Mouse (Mus musculus): ENCODE measurements around the gene Akap7. TPM values are rescaled to one million over a fixed set of nuclear protein-coding genes. Genes with fewer than 3 reads are reported as not detected.
"Not testable (repeated sequence)": the region's sequence is repeated elsewhere in the genome, so short reads cannot be mapped to it uniquely, and the experiment has no call there.

Gene Akap7
- polyA plus RNA-seq, 1 experiment from 2014 or later, result 45.6 TPM

DNA sequence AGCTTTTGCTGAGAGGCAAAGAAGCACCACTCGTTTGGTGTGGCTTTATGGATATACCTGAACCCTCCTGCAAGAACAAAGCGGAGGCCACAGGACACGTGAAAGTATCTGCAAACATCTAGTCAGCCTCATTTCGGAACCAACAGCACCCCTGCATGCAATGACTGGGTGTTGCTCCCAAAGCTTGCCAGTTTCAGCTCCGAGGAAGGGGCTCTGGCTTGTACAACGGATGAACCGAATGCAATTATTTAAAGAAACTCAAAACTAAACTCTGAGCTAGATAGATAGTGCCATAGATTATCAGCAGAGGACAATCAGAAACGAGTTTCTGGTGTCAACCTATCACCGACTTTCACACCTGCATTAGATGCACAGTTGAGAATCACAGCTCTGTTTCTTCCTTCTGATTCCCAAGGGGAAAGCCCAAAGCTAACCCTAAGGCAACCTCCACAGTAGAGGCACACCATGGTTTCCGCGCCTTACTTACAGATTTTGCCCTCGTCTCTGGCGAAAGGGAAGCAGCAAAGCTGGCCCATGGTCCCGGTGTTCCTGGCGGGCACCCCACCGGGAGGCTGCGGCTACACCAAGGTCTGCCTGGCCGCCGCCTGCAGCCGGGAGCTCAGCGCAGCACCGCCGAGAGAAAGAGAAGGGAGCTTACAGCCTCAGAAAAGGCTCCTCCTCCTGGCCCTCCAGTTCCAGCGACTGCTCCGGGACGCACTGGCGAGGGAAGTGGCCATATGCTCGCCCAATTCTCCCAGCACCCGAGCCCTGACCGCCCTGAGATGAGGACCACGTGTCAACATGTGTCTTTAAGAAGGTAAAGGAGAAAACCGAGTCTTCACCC is 107.9 kb downstream of the Akap7 start:
- WGBS, result 10% methylated on average over 32 of the region's 32 CpGs
- Histone ChIP-seq H3K9ac (peak overlapping the region; percentile 70), H3K36me3 (no peaks in the 10 kb centered on the region), H3K9me3 (no peaks in the 10 kb centered on the region), H3K27me3 (replicated peaks) (no peaks in the 10 kb centered on the region), H3K27ac (peak overlapping the region; percentile 82), H3K4me2 (replicated peaks) (peak overlapping the region; percentile 78), H3K4me1 (replicated peaks) (peaks cover 7% of the 10 kb centered on the region; the same call in 1 of the 2 replicates), H3K4me3 (replicated peaks) (peak overlapping the region; percentile 51)
- peak; percentile 59 for ATAC-seq

- WGBS, result 56% methylated on average over 12 of the region's 12 CpGs
- ATAC-seq, result peak; percentile 59
- H3K27me3 ChIP-seq (replicated peaks), result no peaks in the 10 kb centered on the region
- peak overlapping the region; percentile 82 for H3K27ac ChIP-seq
- peak overlapping the region; percentile 51 for H3K4me3 ChIP-seq (replicated peaks)
- peak overlapping the region; percentile 78 for H3K4me2 ChIP-seq (replicated peaks)
- no peaks in the 10 kb centered on the region for H3K36me3 ChIP-seq
- peaks cover 7% of the 10 kb centered on the region; the same call in 1 of the 2 replicates for H3K4me1 ChIP-seq (replicated peaks)
- H3K9me3 ChIP-seq, result no peaks in the 10 kb centered on the region
- H3K9ac ChIP-seq, result peak overlapping the region; percentile 39; the same call in 1 of the 2 replicates
Observed at GRCm38 (mm10) chr10:25198575-25198974, 109.1 kb downstream of the Akap7 start.

DNA sequence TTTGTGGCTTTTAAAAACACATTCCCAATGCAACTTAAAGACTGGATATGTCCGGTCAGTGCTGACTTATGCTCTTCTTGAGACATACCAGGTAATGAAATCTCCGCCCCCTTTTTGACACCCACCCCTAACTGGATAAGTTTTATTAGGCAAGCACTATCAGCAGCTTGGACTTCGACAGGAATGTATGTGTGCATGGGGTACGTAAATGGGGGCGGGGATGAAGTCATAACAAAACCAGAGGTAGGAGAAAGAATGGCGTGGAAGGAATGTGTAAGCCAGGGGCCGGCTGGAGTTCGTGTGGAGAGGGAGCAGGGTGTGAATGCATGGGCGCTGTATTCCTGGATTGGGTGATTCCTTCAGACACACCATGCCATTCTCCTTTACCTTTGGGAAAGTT is 109.6 kb downstream of the Akap7 start:
- Histone ChIP-seq H3K4me2 (replicated peaks) (peak overlapping the region; percentile 78), H3K9me3 (no peaks in the 10 kb centered on the region), H3K9ac (peak overlapping the region; percentile 39; the same call in 1 of the 2 replicates), H3K27me3 (replicated peaks) (no peaks in the 10 kb centered on the region), H3K4me3 (replicated peaks) (peak overlapping the region; percentile 51), H3K4me1 (replicated peaks) (peaks cover 7% of the 10 kb centered on the region; the same call in 1 of the 2 replicates), H3K27ac (peak overlapping the region; percentile 82), H3K36me3 (no peaks in the 10 kb centered on the region)
- peak; percentile 78 for ATAC-seq
- WGBS, result 45% methylated on average over 9 of the region's 9 CpGs

DNA sequence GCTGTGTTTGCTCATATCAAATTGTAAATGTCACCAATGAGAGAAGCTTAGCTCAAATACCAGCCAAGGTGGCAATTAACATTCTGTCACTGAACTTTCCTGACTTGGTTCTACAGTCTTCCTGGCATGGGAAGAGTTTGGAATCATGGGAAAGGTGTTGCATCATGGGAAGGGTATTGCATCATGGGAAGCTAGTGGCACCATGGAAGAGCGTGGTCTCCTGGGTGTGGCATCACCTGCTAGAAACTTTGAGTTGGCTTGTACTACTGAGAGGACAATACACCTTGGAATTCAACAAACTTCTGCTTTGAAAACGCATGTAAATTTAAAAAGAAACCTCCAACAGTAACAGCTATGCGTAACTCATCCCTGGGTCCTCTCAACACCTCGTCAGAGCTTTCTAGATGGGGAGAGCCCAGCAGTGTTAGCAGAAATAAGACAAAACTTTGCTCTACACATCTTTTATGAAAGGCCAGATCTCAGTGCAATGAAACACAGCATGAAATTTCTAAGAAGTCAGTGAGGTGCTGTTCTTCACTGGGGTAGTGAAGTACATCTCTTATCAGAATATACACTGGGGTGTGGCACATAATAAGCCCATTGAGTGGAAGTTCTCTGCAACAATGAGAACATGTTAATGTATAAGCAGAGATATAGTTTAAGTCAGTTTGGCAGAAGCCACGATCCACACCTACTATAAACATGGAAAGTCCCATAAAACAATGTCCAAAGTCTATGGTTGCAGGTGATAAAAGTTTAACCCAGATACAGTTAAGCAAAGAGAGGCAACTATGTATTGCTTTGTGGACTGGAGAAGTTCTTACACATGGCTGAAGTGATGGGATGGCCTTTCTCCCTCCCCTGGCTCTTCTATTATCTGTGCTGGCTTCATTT is 115.2 kb downstream of the Akap7 start:
- Histone ChIP-seq H3K4me1 (replicated peaks) (peaks cover 4% of the 10 kb centered on the region; the same call in 1 of the 2 replicates), H3K9ac (no peak overlapping the region), H3K27me3 (replicated peaks) (no peaks in the 10 kb centered on the region), H3K36me3 (no peaks in the 10 kb centered on the region), H3K4me2 (replicated peaks) (peak overlapping the region; percentile 9; the same call in 1 of the 2 replicates), H3K4me3 (replicated peaks) (no peak overlapping the region), H3K27ac (peak overlapping the region; percentile 64), H3K9me3 (no peaks in the 10 kb centered on the region)
- 62% methylated on average over 5 of the region's 5 CpGs for WGBS
- peak; percentile 96 for ATAC-seq

DNA sequence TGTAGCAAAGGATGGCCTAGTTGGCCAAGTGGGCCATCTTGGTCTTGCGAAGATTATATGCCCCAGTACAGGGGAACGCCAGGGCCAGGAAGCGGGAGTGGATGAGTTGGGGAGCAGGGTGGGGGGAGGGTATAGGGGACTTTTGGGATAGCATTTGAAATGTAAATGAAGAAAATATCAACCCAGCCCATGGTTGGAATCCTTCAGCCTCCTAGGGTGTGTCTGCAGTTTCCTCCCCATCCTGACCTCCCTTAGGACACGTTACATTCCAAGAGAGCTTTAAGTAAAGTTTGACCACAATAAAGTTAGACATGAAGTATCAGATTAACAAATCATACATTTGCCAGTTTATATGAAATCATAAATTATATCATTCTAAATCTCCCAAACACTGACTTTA is 116.5 kb downstream of the Akap7 start:
- Histone ChIP-seq H3K27me3 (replicated peaks) (no peaks in the 10 kb centered on the region), H3K36me3 (no peaks in the 10 kb centered on the region), H3K9ac (no peak overlapping the region), H3K4me1 (replicated peaks) (no peaks in the 10 kb centered on the region), H3K9me3 (no peaks in the 10 kb centered on the region), H3K4me2 (replicated peaks) (no peak overlapping the region), H3K27ac (no peak overlapping the region), H3K4me3 (replicated peaks) (no peak overlapping the region)
- WGBS, result 89% methylated on average over 4 of the region's 4 CpGs
- ATAC-seq, result no peak

- 47% methylated on average over 9 of the region's 9 CpGs for WGBS
- not testable (repeated sequence) for H3K9ac ChIP-seq; H3K4me1 ChIP-seq (replicated peaks); H3K4me2 ChIP-seq (replicated peaks); H3K27me3 ChIP-seq (replicated peaks); H3K9me3 ChIP-seq; H3K4me3 ChIP-seq (replicated peaks); H3K36me3 ChIP-seq; ATAC-seq; H3K27ac ChIP-seq
Observed at GRCm38 (mm10) chr10:25186240-25186639, 121.4 kb downstream of the Akap7 start.

- H3K36me3 ChIP-seq, result no peaks in the 10 kb centered on the region
- H3K27me3 ChIP-seq (replicated peaks), result no peaks in the 10 kb centered on the region
- no peak overlapping the region for H3K4me2 ChIP-seq (replicated peaks)
- 88% methylated on average over 4 of the region's 4 CpGs for WGBS
- ATAC-seq, result no peak
- no peak overlapping the region for H3K9ac ChIP-seq
- H3K4me3 ChIP-seq (replicated peaks), result no peak overlapping the region
- H3K9me3 ChIP-seq, result no peaks in the 10 kb centered on the region
- peaks cover 5% of the 10 kb centered on the region; the same call in 1 of the 2 replicates for H3K4me1 ChIP-seq (replicated peaks)
- no peak overlapping the region for H3K27ac ChIP-seq
Observed at GRCm38 (mm10) chr10:25185691-25186090, 122.0 kb downstream of the Akap7 start.

DNA sequence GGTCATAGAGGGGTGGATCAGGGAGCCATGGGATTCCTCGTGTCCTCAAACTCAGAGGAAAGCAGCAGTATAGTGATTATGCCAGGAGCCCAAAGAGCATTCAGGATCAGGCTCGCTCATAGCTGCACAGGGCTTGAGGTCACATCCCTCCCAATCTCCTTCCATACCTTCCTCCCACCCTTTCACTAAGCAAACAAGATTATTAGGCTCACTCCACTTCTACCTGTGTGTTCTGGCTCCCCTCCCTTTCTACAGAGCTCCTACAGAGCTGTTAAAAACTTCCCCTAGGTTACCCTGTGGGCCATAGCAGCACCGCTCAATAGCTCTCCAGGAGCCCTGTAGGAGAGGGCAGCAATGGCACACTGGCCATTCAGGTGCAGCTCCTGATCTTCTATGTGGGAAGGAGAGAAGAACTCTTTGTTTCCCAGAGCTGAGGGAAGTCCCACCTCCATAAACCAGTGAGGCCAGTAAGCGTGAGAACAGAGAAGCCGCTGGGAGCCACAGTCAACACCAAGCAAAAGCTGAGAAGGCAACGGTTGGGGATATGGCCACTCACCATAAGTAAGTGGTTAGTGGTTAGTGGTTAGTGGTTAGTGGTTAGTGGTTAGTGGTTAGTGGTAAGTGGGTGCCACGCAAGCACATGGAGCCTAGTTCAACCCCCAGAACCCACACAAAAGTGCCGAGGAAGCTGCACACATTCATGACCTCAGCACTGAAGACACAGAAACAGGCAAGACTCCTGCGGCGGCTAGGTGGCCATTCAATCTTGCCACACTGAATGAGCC is 122.7 kb downstream of the Akap7 start:
- Histone ChIP-seq H3K27ac (0 out of 2 replicates have a peak overlapping the region, but pooled peaks have one; percentile 33), H3K36me3 (no peaks in the 10 kb centered on the region), H3K4me1 (replicated peaks) (peaks cover 5% of the 10 kb centered on the region; the same call in 1 of the 2 replicates), H3K4me3 (replicated peaks) (no peak overlapping the region), H3K9me3 (no peaks in the 10 kb centered on the region), H3K9ac (no peak overlapping the region), H3K27me3 (replicated peaks) (no peaks in the 10 kb centered on the region), H3K4me2 (replicated peaks) (peak overlapping the region; percentile 12; the same call in 1 of the 2 replicates)
- 79% methylated on average over 10 of the region's 10 CpGs for WGBS
- ATAC-seq, result peak; percentile 55

- ATAC-seq, result peak; percentile 67
- peaks cover 5% of the 10 kb centered on the region; the same call in 1 of the 2 replicates for H3K4me1 ChIP-seq (replicated peaks)
- WGBS, result 78% methylated on average over 6 of the region's 6 CpGs
- H3K4me3 ChIP-seq (replicated peaks), result no peak overlapping the region
- H3K9me3 ChIP-seq, result no peaks in the 10 kb centered on the region
- H3K27ac ChIP-seq, result no peak overlapping the region
- H3K4me2 ChIP-seq (replicated peaks), result no peak overlapping the region
- H3K36me3 ChIP-seq, result no peaks in the 10 kb centered on the region
- H3K27me3 ChIP-seq (replicated peaks), result no peaks in the 10 kb centered on the region
- no peak overlapping the region for H3K9ac ChIP-seq
Observed at GRCm38 (mm10) chr10:25183271-25183670, 124.4 kb downstream of the Akap7 start.

DNA sequence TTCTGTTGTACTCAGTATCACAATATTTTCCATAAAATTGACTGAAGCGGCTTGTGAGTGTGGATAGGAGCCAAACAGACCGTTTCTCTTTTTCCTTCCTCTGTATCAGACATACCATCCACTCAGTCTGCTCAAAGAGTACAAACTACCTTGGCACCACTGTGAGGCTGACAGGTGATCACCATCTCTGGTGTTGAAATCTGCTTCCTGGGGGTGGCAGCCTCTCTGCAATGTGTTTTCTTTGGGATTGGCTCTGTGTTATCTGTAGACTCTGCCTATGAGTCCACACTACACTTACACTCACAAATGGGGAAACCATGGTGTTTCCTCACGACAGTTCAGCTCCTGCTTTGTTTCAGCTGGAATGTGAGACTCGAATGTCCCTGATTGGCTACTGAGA is 128.6 kb downstream of the Akap7 start:
- no peaks in the 10 kb centered on the region for H3K27me3 ChIP-seq (replicated peaks)

DNA sequence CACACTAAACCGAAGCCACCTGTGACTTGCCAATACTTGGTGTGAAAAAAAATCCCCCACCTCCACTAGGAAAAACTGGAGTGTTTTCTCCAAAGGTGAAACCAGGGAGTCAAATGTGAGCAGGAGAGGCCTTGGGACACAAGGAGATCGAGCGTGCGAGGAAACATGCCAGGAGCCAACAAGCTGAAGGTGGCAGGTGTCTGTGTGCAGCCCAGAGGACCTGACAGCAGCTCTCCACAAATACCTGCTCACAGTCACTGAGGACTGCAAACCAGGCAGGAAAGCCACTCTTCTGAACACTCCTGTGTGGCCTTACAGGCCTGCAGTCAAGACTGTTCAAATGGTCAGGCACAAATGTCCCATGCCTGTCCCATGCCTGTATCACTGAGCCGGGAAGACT is 130.4 kb downstream of the Akap7 start:
- Histone ChIP-seq H3K36me3 (no peaks in the 10 kb centered on the region), H3K27ac (no peak overlapping the region), H3K9ac (no peak overlapping the region), H3K9me3 (no peaks in the 10 kb centered on the region), H3K27me3 (replicated peaks) (no peaks in the 10 kb centered on the region), H3K4me3 (replicated peaks) (no peak overlapping the region), H3K4me1 (replicated peaks) (0 out of 2 replicates have a peak, but pooled peaks cover 2% of the 10 kb centered on the region), H3K4me2 (replicated peaks) (no peak overlapping the region)
- no peak for ATAC-seq
- 89% methylated on average over 5 of the region's 5 CpGs for WGBS

More for the DNA sequence above, 128.6 kb downstream of the Akap7 start:
- H3K9ac ChIP-seq, result no peak overlapping the region
- no peak overlapping the region for H3K4me3 ChIP-seq (replicated peaks)
- ATAC-seq, result no peak
- H3K27ac ChIP-seq, result no peak overlapping the region
- no peak overlapping the region for H3K4me2 ChIP-seq (replicated peaks)
- H3K36me3 ChIP-seq, result no peaks in the 10 kb centered on the region
- 0 out of 2 replicates have a peak, but pooled peaks cover 2% of the 10 kb centered on the region for H3K4me1 ChIP-seq (replicated peaks)
- H3K9me3 ChIP-seq, result no peaks in the 10 kb centered on the region
- 79% methylated on average over 4 of the region's 4 CpGs for WGBS

Measured in intestine, embryonic 15.5 days (tissue).